Mouse (Mus musculus) ES-E14 (cell line): Measurements from ENCODE around the gene Cxcl16. TPM values are rescaled to one million over a fixed set of nuclear protein-coding genes. Genes with fewer than 3 reads are reported as not detected.

Source experiments
- DNase-seq: peaks from one replicate; pipeline ENCODE4 v3.0.0-alpha.2; 2013; ENCODE audit warnings: low read depth, low spot score
- H3K27ac ChIP-seq: 2 replicates; pipeline ENCODE4 v1.5.1; 2012; ENCODE audit warnings: low read depth, mild to moderate bottlenecking, low read length, moderate library complexity, mixed read lengths; ENCODE audit not compliant: poor library complexity, insufficient read depth, severe bottlenecking
- H3K36me3 ChIP-seq: 2 replicates; pipeline ENCODE4 v1.6.1; 2012; ENCODE audit warnings: mild to moderate bottlenecking, low read length, moderate library complexity, mixed read lengths; ENCODE audit not compliant: control insufficient read depth, poor library complexity, insufficient read depth, severe bottlenecking
- H3K4me1 ChIP-seq, 2 experiments: fragments of 150-350 bp in 1 of 2; sonication (generic) in 1 of 2; 2 replicates each; pipeline ENCODE4 v1.6.1; 2012; ENCODE audit warnings: low read length in 2 of 2, mild to moderate bottlenecking in 1 of 2, mixed read lengths in 1 of 2; ENCODE audit not compliant: control insufficient read depth in 2 of 2, insufficient read depth in 2 of 2, poor library complexity in 1 of 2
- H3K4me3 ChIP-seq, 2 experiments: fragments of 150-350 bp in 1 of 2; sonication (generic) in 1 of 2; 2 replicates each; pipeline ENCODE4 v1.5.1; 2012; ENCODE audit warnings: low read length in 2 of 2, low read depth in 1 of 2, mild to moderate bottlenecking in 1 of 2, mixed read lengths in 1 of 2; ENCODE audit not compliant: insufficient read depth in 1 of 2, poor library complexity in 1 of 2, severe bottlenecking in 1 of 2
- H3K9ac ChIP-seq: 2 replicates; pipeline ENCODE4 v1.6.1; 2012; ENCODE audit warnings: low read depth, mild to moderate bottlenecking, low read length, mixed read lengths; ENCODE audit not compliant: poor library complexity, insufficient read depth, severe bottlenecking
- H3K9me3 ChIP-seq: fragments of 150-350 bp; sonication (generic); 2 replicates; pipeline ENCODE4 v1.6.1; 2012; ENCODE audit warnings: low read depth, mild to moderate bottlenecking, low read length; ENCODE audit not compliant: control insufficient read depth, insufficient read depth
- CHD2 ChIP-seq: IDR thresholded peaks from 2 replicates; pipeline ENCODE4 v1.6.1; 2014; ENCODE audit warnings: mild to moderate bottlenecking, low read depth, low read length, inconsistent platforms
- HCFC1 ChIP-seq: IDR thresholded peaks from 2 replicates; pipeline ENCODE4 v1.6.1; 2012; ENCODE audit warnings: low read length, inconsistent platforms, borderline replicate concordance; ENCODE audit not compliant: insufficient read depth
- MAFK ChIP-seq: IDR thresholded peaks from 2 replicates; pipeline ENCODE4 v1.6.1; 2014; ENCODE audit warnings: mild to moderate bottlenecking, low read depth, low read length, inconsistent platforms; ENCODE audit not compliant: insufficient read depth
- ZC3H11A ChIP-seq: IDR thresholded peaks from 2 replicates; pipeline ENCODE4 v1.6.1; 2012; ENCODE audit warnings: low read depth, mild to moderate bottlenecking, inconsistent platforms, low read length, borderline replicate concordance
- ZNF384 ChIP-seq: IDR thresholded peaks from 2 replicates; pipeline ENCODE4 v1.6.1; 2012; ENCODE audit warnings: low read depth, low read length, inconsistent platforms
- in situ Hi-C, 2 experiments: fragments of 600-800 bp; cut with MboI; formaldehyde crosslinking; loops; one replicate each; pipeline ENCODE4 v1.15.1; 2025; ENCODE audit warnings: low sequenced_read_pairs in 2 of 2, inconsistent platforms in 1 of 2; ENCODE audit not compliant: unreplicated experiment in 2 of 2
- total RNA-seq: library from RNA; depleted of rRNA; stranded (reverse); fragments of 300-350 nt; gene quantifications from 2 replicates; pipeline ENCODE4 v1.2.3, GENCODE M21; 2012

Cxcl16 gene
- total RNA-seq, 1 experiment, result 2.9 TPM

- no peak overlapping the region for H3K4me3 ChIP-seq
- no peak for DNase-seq
- TF ChIP-seq HCFC1, result no peak
- no peak for TF ChIP-seq ZNF384
- no peak for TF ChIP-seq ZC3H11A
- TF ChIP-seq CHD2, result no peak
- TF ChIP-seq MAFK, result no peak
- H3K9me3 ChIP-seq, result no peaks in the 10 kb centered on the region
- in situ Hi-C loops, result no loop called here
- H3K4me1 ChIP-seq, result no peaks in the 10 kb centered on the region; a peak in 1 of 4 replicates
- H3K36me3 ChIP-seq, result peaks cover 21% of the 10 kb centered on the region; the same call in 1 of the 2 replicates
- no peak overlapping the region for H3K9ac ChIP-seq
- H3K27ac ChIP-seq, result no peak overlapping the region
Observed at GRCm38 (mm10) chr11:70443964-70444363, 15.8 kb downstream of the Cxcl16 start.

GRCm38 (mm10) chr11:70441882-70442281, 17.9 kb downstream of the Cxcl16 start:
- Histone ChIP-seq H3K9me3 (no peaks in the 10 kb centered on the region), H3K4me1 (no peaks in the 10 kb centered on the region; a peak in 1 of 4 replicates), H3K36me3 (peaks cover 36% of the 10 kb centered on the region), H3K27ac (no peak overlapping the region), H3K4me3 (no peak overlapping the region), H3K9ac (no peak overlapping the region)
- in situ Hi-C loops, result no loop called here
- TF ChIP-seq HCFC1 (no peak), MAFK (no peak), CHD2 (no peak), ZC3H11A (no peak), ZNF384 (no peak)
- DNase-seq, result no peak

- H3K27ac ChIP-seq, result no peak overlapping the region
- no peak overlapping the region for H3K9ac ChIP-seq
- no peak overlapping the region for H3K4me3 ChIP-seq
- in situ Hi-C loops, result no loop called here
- peaks cover 46% of the 10 kb centered on the region for H3K36me3 ChIP-seq
- TF ChIP-seq HCFC1 (no peak), CHD2 (no peak), MAFK (no peak), ZNF384 (no peak), ZC3H11A (no peak)
- no peaks in the 10 kb centered on the region for H3K9me3 ChIP-seq
- no peak for DNase-seq
- H3K4me1 ChIP-seq, result no peaks in the 10 kb centered on the region; a peak in 1 of 4 replicates
Observed at GRCm38 (mm10) chr11:70440637-70441036, 19.1 kb downstream of the Cxcl16 start.

GRCm38 (mm10) chr11:70438728-70439374, 20.9 kb downstream of the Cxcl16 start:
- Histone ChIP-seq H3K36me3 (peaks cover 46% of the 10 kb centered on the region), H3K9me3 (no peaks in the 10 kb centered on the region), H3K4me3 (no peak overlapping the region), H3K27ac (no peak overlapping the region), H3K4me1 (peaks cover 0 to 3% of the 10 kb centered on the region in 2 experiments; a peak in 1 of 4 replicates), H3K9ac (no peak overlapping the region)
- in situ Hi-C loops, result no loop called here
- DNase-seq, result no peak
- TF ChIP-seq ZC3H11A, result no peak
- no peak for TF ChIP-seq HCFC1
- no peak for TF ChIP-seq CHD2
- no peak for TF ChIP-seq ZNF384
- no peak for TF ChIP-seq MAFK

GRCm38 (mm10) chr11:70437426-70437825, 22.4 kb downstream of the Cxcl16 start:
- peaks cover 2 to 10% of the 10 kb centered on the region in 2 experiments; a peak in 2 of 4 replicates for H3K4me1 ChIP-seq
- no peak overlapping the region for H3K9ac ChIP-seq
- peaks cover 46% of the 10 kb centered on the region for H3K36me3 ChIP-seq
- TF ChIP-seq ZC3H11A, result no peak
- in situ Hi-C loops, result no loop called here
- H3K27ac ChIP-seq, result no peak overlapping the region
- no peak overlapping the region for H3K4me3 ChIP-seq
- H3K9me3 ChIP-seq, result no peaks in the 10 kb centered on the region
- no peak for DNase-seq
